Mouse (Mus musculus) intestine, embryonic 15.5 days (tissue): Measurements from ENCODE around the gene Usp35. TPM values are rescaled to one million over a fixed set of nuclear protein-coding genes. Genes with fewer than 3 reads are reported as not detected.

Experiments used
- ATAC-seq: fragments of 200-750 bp; cut with Nextera tagmentation; 2 replicates; pipeline ENCODE4 v1.8.0; 2017; ENCODE audit warnings: moderate TSS enrichment, moderate library complexity
- H3K27ac ChIP-seq: fragments of 300-500 bp; sonication (generic); 2 replicates; pipeline ENCODE4 v1.5.1; 2015; ENCODE audit warnings: mild to moderate bottlenecking, inconsistent platforms
- H3K27me3 ChIP-seq: fragments of 300-500 bp; sonication (generic); replicated peaks from 2 replicates; pipeline ENCODE4 v1.6.1; 2015; ENCODE audit warnings: inconsistent platforms
- H3K36me3 ChIP-seq: fragments of 300-500 bp; sonication (generic); 2 replicates; pipeline ENCODE4 v1.6.1; 2015; ENCODE audit warnings: inconsistent platforms
- H3K4me1 ChIP-seq: fragments of 300-500 bp; sonication (generic); replicated peaks from 2 replicates; pipeline ENCODE4 v1.6.1; 2015; ENCODE audit warnings: inconsistent platforms
- H3K4me2 ChIP-seq: fragments of 300-500 bp; sonication (generic); replicated peaks from 2 replicates; pipeline ENCODE4 v1.6.1; 2015; ENCODE audit warnings: mild to moderate bottlenecking, inconsistent platforms
- H3K4me3 ChIP-seq: fragments of 300-500 bp; sonication (generic); replicated peaks from 2 replicates; pipeline ENCODE4 v1.5.1; 2015; ENCODE audit warnings: inconsistent platforms
- H3K9ac ChIP-seq: fragments of 300-500 bp; sonication (generic); 2 replicates; pipeline ENCODE4 v1.6.1; 2015; ENCODE audit warnings: inconsistent platforms
- H3K9me3 ChIP-seq: fragments of 300-500 bp; sonication (generic); 2 replicates; pipeline ENCODE4 v1.6.1; 2016; ENCODE audit warnings: inconsistent platforms
- WGBS: fragments of 180-500 bp; shearing (Covaris S2); methylation state at CpG from one replicate; pipeline ENCODE4 v1.1.7; 2015; 5-methylcytosine and 5-hydroxymethylcytosine counted together
- polyA plus RNA-seq: library from polyadenylated mRNA; unstranded; fragments of >200 nt; fragmentation: Nextera tagmentation; extraction: Ambion mirVana; gene quantifications from 2 replicates; pipeline ENCODE4 v1.2.1, GENCODE M21; 2015

The Usp35 gene
- polyA plus RNA-seq, 1 experiment from 2014 or later = 1.2 TPM

GRCm38 (mm10) chr7:97296986-97297385 lies 34.8 kb downstream of the Usp35 start:
- no peak for ATAC-seq
- H3K9me3 ChIP-seq = no peaks in the 10 kb centered on the region
- no peak overlapping the region for H3K4me2 ChIP-seq
- no peaks in the 10 kb centered on the region for H3K27me3 ChIP-seq
- no peak overlapping the region for H3K27ac ChIP-seq
- H3K4me1 ChIP-seq = no peaks in the 10 kb centered on the region
- H3K9ac ChIP-seq = no peak overlapping the region
- no peaks in the 10 kb centered on the region for H3K36me3 ChIP-seq
- 48% methylated on average over 2 of the region's 2 CpGs for WGBS
- H3K4me3 ChIP-seq = no peak overlapping the region

GRCm38 (mm10) chr7:97271068-97271467 lies 60.8 kb downstream of the Usp35 start:
- no peaks in the 10 kb centered on the region for H3K9me3 ChIP-seq
- no peaks in the 10 kb centered on the region for H3K4me1 ChIP-seq
- H3K4me2 ChIP-seq = no peak overlapping the region
- no peaks in the 10 kb centered on the region for H3K27me3 ChIP-seq
- no peak overlapping the region for H3K27ac ChIP-seq
- H3K9ac ChIP-seq = no peak overlapping the region
- no peak for ATAC-seq
- no peak overlapping the region for H3K4me3 ChIP-seq
- 80% methylated on average over 1 of the region's 1 CpGs for WGBS
- no peaks in the 10 kb centered on the region for H3K36me3 ChIP-seq

- no peak for ATAC-seq
- no peak overlapping the region for H3K4me2 ChIP-seq
- no peaks in the 10 kb centered on the region for H3K27me3 ChIP-seq
- H3K9ac ChIP-seq = no peak overlapping the region
- no peak overlapping the region for H3K4me3 ChIP-seq
- H3K36me3 ChIP-seq = no peaks in the 10 kb centered on the region
- H3K4me1 ChIP-seq = no peaks in the 10 kb centered on the region
- H3K27ac ChIP-seq = no peak overlapping the region
- no peaks in the 10 kb centered on the region for H3K9me3 ChIP-seq
Measured at GRCm38 (mm10) chr7:97270367-97270766, 61.5 kb downstream of the Usp35 start.

GRCm38 (mm10) chr7:97262541-97262940 lies 69.3 kb downstream of the Usp35 start:
- Histone ChIP-seq H3K4me3 (no peak overlapping the region), H3K9me3 (no peaks in the 10 kb centered on the region), H3K27ac (no peak overlapping the region), H3K27me3 (no peaks in the 10 kb centered on the region), H3K4me2 (no peak overlapping the region), H3K4me1 (no peaks in the 10 kb centered on the region), H3K9ac (no peak overlapping the region), H3K36me3 (no peaks in the 10 kb centered on the region)
- WGBS = 65% methylated on average over 1 of the region's 1 CpGs
- ATAC-seq = no peak

Other genes with a start within 250 kb of the Usp35 start
- gene Kctd21, start 307 bp upstream of the Usp35 start, polyA plus RNA-seq = 3.3 and 3.6 TPM in 2 replicates
- 53.7 and 55.4 TPM in 2 replicates for gene Alg8, start 39.6 kb upstream of the Usp35 start, polyA plus RNA-seq
- gene Ndufc2, start 68.0 kb upstream of the Usp35 start, polyA plus RNA-seq = 372 and 444 TPM in 2 replicates
- gene Thrsp, start 85.7 kb upstream of the Usp35 start, polyA plus RNA-seq = 0.54 and 0.77 TPM in 2 replicates
- 4.5 and 9.0 TPM in 2 replicates for gene Kctd14, start 119.3 kb upstream of the Usp35 start, polyA plus RNA-seq
- 41.1 and 42.1 TPM in 2 replicates for gene Ints4, start 148.9 kb upstream of the Usp35 start, polyA plus RNA-seq
- gene Aamdc, start 247.5 kb upstream of the Usp35 start, polyA plus RNA-seq = 54.5 and 61.4 TPM in 2 replicates
- 16.9 and 18.8 TPM in 2 replicates for gene Rsf1, start 247.9 kb upstream of the Usp35 start, polyA plus RNA-seq